In the genomic region with DNA sequence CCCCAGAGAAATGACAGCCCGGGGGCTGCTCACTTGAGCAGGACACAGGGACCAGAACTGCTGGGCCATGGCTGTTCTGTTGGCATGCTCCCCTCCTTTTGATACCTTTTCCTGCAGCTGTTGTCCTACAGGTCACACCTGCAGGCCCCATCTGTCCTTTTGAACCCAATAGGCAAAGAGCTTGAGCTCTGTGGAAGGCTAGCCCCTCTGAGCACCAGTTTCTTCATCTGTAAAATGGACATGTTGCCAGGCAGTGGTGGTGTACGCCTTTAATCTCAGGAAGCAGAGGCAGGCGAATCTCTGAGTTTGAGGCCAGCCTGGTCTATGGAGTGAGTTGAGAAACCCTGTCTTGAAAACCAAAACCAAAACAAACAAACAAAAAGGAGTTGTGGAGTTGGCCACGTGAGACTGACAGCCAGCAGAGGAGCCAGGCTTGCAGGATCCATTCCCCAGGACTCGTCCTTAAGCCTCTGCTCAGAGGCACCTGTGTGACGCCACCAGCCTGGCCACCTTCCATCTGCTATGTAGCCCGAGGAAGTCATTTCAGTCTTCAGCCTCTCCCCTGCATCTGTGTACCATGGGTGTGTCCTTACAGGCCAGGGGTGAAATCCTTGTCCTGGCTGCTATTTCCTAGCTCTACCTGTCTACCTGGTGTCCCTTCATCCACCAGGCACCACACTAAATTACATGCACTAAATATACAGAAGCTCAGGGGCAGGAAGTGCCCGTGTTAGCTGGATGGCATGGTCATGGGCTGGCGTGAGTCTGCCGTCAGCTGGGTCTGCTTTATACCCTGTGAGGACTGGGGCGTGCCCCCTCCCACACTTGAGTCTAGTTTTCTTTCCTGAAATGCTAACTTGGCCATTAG, we compare ENCODE assay signal across 10 mouse cellular contexts. TPM values are rescaled to one million over a fixed set of nuclear protein-coding genes. Genes with fewer than 3 reads are reported as not detected.
DNase-seq lines count a peak whose midpoint lies in the region; ATAC-seq and TF ChIP-seq lines count a peak whose summit lies in the region.
"Had no signal": no experiment of that assay in that cellular context is flagged by ENCODE, and none has a peak within 500 bp of the region (broad histone marks: within the 10 kb centered on the region; RNA-seq: fewer than 3 reads in every experiment).

No protein-coding gene starts in this region.

- no peak for TF ChIP-seq CTCF in heart, adult 2 months (IDR thresholded peaks at IDR 0.05)

- DNase-seq in heart, adult 2 months = no peak
- no peak for DNase-seq in heart, adult 9 months (ENCODE audit: low spot score in 2 of 2)
- peak; percentile 53 for DNase-seq in brain, adult 2 months (ENCODE audit: low read depth, low spot score)
- no peak for DNase-seq in left cerebral cortex, postnatal 10 days (ENCODE audit: extremely low spot score in 1 of 2, low spot score in 2 of 2)
- no peak for DNase-seq in embryo, embryonic 9.5 days (ENCODE audit: extremely low spot score)
- no peak for DNase-seq in liver
- DNase-seq: kidney, adult 9 months had no signal

- intact Hi-C loops in heart, adult 2 months (cut with DNase I) = no loop called here
- intact Hi-C loops in left cerebral cortex, postnatal 10 days (cut with DNase I) = no loop called here

- H3K4me2 ChIP-seq in forebrain, embryonic 16.5 days (ENCODE audit: low read length) = no peak overlapping the region
- H3K4me2 ChIP-seq in limb, embryonic 15.5 days = no peak overlapping the region

- no peaks in the 10 kb centered on the region for H3K27me3 ChIP-seq in heart, adult 2 months (ENCODE audit: control insufficient read depth, insufficient read depth, low read length)
- H3K27me3 ChIP-seq in forebrain, embryonic 16.5 days (replicated peaks; ENCODE audit: control insufficient read depth, insufficient read depth, low read length) = no peaks in the 10 kb centered on the region
- no peaks in the 10 kb centered on the region for H3K27me3 ChIP-seq in limb, embryonic 15.5 days

- 69% methylated on average over 11 of the region's 11 CpGs for WGBS in heart, adult 2 months
- 70% methylated on average over 11 of the region's 11 CpGs for WGBS in forebrain, embryonic 16.5 days
- 75% methylated on average over 11 of the region's 11 CpGs for WGBS in limb, embryonic 15.5 days

- H3K36me3 ChIP-seq in heart, adult 2 months (ENCODE audit: control insufficient read depth, insufficient read depth, low read length) = no peaks in the 10 kb centered on the region
- H3K36me3 ChIP-seq in forebrain, embryonic 16.5 days (ENCODE audit: control insufficient read depth, insufficient read depth) = 0 out of 2 replicates have a peak, but pooled peaks cover under 1% of the 10 kb centered on the region
- peaks cover 14% of the 10 kb centered on the region for H3K36me3 ChIP-seq in limb, embryonic 15.5 days

- no peak for ATAC-seq in forebrain, embryonic 16.5 days
- ATAC-seq in limb, embryonic 15.5 days (ENCODE audit: insufficient number of reproducible peaks, low FRiP score, low TSS enrichment, low read depth) = no peak

- no peak for TF ChIP-seq POLR2A in heart, adult 2 months (IDR thresholded peaks at IDR 0.05; ENCODE audit: insufficient read depth, low read depth, low read length)

- H3K4me1 ChIP-seq in heart, adult 2 months (ENCODE audit: control insufficient read depth, insufficient read depth, low read length) = peaks cover 37% of the 10 kb centered on the region
- H3K4me1 ChIP-seq in forebrain, embryonic 16.5 days (replicated peaks; ENCODE audit: control insufficient read depth, insufficient read depth, low read length) = peaks cover 86% of the 10 kb centered on the region
- peaks cover 80% of the 10 kb centered on the region for H3K4me1 ChIP-seq in limb, embryonic 15.5 days

- H3K9ac ChIP-seq in heart, adult 2 months (ENCODE audit: low read depth, low read length) = no peak overlapping the region
- no peak overlapping the region for H3K9ac ChIP-seq in forebrain, embryonic 16.5 days (replicated peaks; ENCODE audit: low read depth, low read length)
- no peak overlapping the region for H3K9ac ChIP-seq in limb, embryonic 15.5 days
- H3K9ac ChIP-seq: liver, embryonic 14.5 days had no signal

- no peak for TF ChIP-seq EP300 in heart, adult 2 months (IDR thresholded peaks at IDR 0.05; ENCODE audit: insufficient read depth, low read depth, low read length)

- peak overlapping the region; percentile 47; the same call in 1 of the 2 replicates for H3K27ac ChIP-seq in heart, adult 2 months
- H3K27ac ChIP-seq in forebrain, embryonic 16.5 days (ENCODE audit: low read length) = peak overlapping the region; percentile 56; the same call in 1 of the 2 replicates
- H3K27ac ChIP-seq in limb, embryonic 15.5 days = peak overlapping the region; percentile 87; the same call in 1 of the 2 replicates
- H3K27ac ChIP-seq: liver, embryonic 14.5 days had no signal

- H3K9me3 ChIP-seq in forebrain, embryonic 16.5 days (ENCODE audit: control insufficient read depth, low read length) = no peaks in the 10 kb centered on the region
- H3K9me3 ChIP-seq in limb, embryonic 15.5 days = no peaks in the 10 kb centered on the region

- no peaks in the 10 kb centered on the region for H3K79me2 ChIP-seq in heart, adult 2 months (replicated peaks; ENCODE audit: control insufficient read depth, insufficient read depth, low read length)

- no peak overlapping the region for H3K4me3 ChIP-seq in heart, adult 2 months
- H3K4me3 ChIP-seq in forebrain, embryonic 16.5 days (replicated peaks; ENCODE audit: low read length) = no peak overlapping the region
- H3K4me3 ChIP-seq in limb, embryonic 15.5 days = no peak overlapping the region

RNA-seq across cellular contexts. Expression of gene Ralgds, which starts 24.1 kb away (rescaled TPM):
- total RNA-seq in heart, adult 2 months (2021) = 10 to 100 TPM in 1 of 2 experiments, 1 to 10 TPM in 1; 9.7 to 12.2 TPM
- polyA plus RNA-seq in heart, adult 2 months (2012; rRNA removed) = 19.5 and 24.8 TPM in 2 replicates
- polyA plus RNA-seq in forebrain, embryonic 16.5 days (2015; fragmentation: Nextera tagmentation; extraction: Ambion mirVana) = 83.5 and 83.7 TPM in 2 replicates
- polyA plus RNA-seq in limb, embryonic 15.5 days (2015; fragmentation: Nextera tagmentation; extraction: Ambion mirVana) = 50.3 and 50.7 TPM in 2 replicates
- total RNA-seq in left cerebral cortex, postnatal 10 days (2021) = 100 to 1,000 TPM; 148 to 156 TPM

RNA-seq across cellular contexts. Expression of gene Cel, which starts 26.2 kb away (rescaled TPM):
- total RNA-seq in heart, adult 2 months (2021) = not detected
- polyA plus RNA-seq in heart, adult 2 months (2012; rRNA removed) = not detected in 2 replicates
- not detected in 2 replicates for polyA plus RNA-seq in forebrain, embryonic 16.5 days (2015; fragmentation: Nextera tagmentation; extraction: Ambion mirVana)
- polyA plus RNA-seq in limb, embryonic 15.5 days (2015; fragmentation: Nextera tagmentation; extraction: Ambion mirVana) = 0.35 TPM in 1 of 2 replicates, not detected in the other
- not detected for total RNA-seq in left cerebral cortex, postnatal 10 days (2021)

RNA-seq across cellular contexts. Expression of gene Gm10134, which starts 31.1 kb away (rescaled TPM):
- 1 to 10 TPM; 1.0 to 1.7 TPM for total RNA-seq in heart, adult 2 months (2021)
- 0.47 TPM in 1 of 2 replicates, not detected in the other for polyA plus RNA-seq in heart, adult 2 months (2012; rRNA removed)
- polyA plus RNA-seq in forebrain, embryonic 16.5 days (2015; fragmentation: Nextera tagmentation; extraction: Ambion mirVana) = 1.8 and 2.4 TPM in 2 replicates
- 1.9 and 4.5 TPM in 2 replicates for polyA plus RNA-seq in limb, embryonic 15.5 days (2015; fragmentation: Nextera tagmentation; extraction: Ambion mirVana)
- total RNA-seq in left cerebral cortex, postnatal 10 days (2021) = 1 to 10 TPM; 1.8 to 3.1 TPM
- polyA plus RNA-seq: liver, embryonic 14.5 days had no signal

RNA-seq across cellular contexts. Expression of gene Gbgt1, which starts 40.3 kb away (rescaled TPM):
- 1 to 10 TPM; 1.8 to 2.1 TPM for total RNA-seq in heart, adult 2 months (2021)
- polyA plus RNA-seq in heart, adult 2 months (2012; rRNA removed) = 1.3 and 2.2 TPM in 2 replicates
- polyA plus RNA-seq in forebrain, embryonic 16.5 days (2015; fragmentation: Nextera tagmentation; extraction: Ambion mirVana) = 0.51 and 1.2 TPM in 2 replicates
- 0.56 and 1.1 TPM in 2 replicates for polyA plus RNA-seq in limb, embryonic 15.5 days (2015; fragmentation: Nextera tagmentation; extraction: Ambion mirVana)
- 1 to 10 TPM; 2.4 to 2.7 TPM for total RNA-seq in left cerebral cortex, postnatal 10 days (2021)

RNA-seq across cellular contexts. Expression of gene Gtf3c5, which starts 46.6 kb away (rescaled TPM):
- total RNA-seq in heart, adult 2 months (2021) = 10 to 100 TPM; 11.0 to 12.2 TPM
- 14.3 and 21.9 TPM in 2 replicates for polyA plus RNA-seq in heart, adult 2 months (2012; rRNA removed)
- 40.5 and 43.3 TPM in 2 replicates for polyA plus RNA-seq in forebrain, embryonic 16.5 days (2015; fragmentation: Nextera tagmentation; extraction: Ambion mirVana)
- polyA plus RNA-seq in limb, embryonic 15.5 days (2015; fragmentation: Nextera tagmentation; extraction: Ambion mirVana) = 41.8 and 44.1 TPM in 2 replicates
- 10 to 100 TPM; 18.6 to 20.2 TPM for total RNA-seq in left cerebral cortex, postnatal 10 days (2021)
